In the genomic region with DNA sequence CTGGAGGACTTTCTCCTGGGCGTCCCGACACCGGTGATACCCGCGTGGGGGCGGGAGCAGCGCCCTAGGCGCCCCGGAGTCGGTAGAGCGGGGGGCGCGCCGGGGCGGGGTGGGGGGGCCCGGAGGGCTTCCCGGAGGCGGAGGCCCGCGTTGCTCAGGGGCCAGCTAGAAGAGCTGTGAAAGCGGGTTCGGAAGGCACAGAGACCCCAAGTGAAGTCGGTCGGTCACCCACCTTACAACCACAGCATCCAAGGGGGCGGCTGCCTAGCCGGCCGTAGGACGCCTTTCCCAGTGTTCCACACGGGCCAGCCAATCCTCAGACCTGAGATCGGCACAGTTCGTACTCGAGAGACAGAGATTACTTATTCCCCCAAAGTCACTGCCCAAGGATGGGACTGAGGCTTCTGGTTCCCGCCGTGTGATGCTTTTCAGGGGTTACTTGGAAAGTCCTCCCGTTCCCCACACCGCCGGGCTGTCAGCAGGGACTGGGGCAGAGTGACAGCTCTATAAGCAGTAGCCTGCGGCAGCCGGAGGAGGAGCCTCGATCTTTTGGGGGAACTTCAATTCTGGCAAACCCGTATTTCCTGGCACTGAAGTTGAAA, we compare ENCODE assay signal across 8 mouse cellular contexts. TPM values are rescaled to one million over a fixed set of nuclear protein-coding genes. Genes with fewer than 3 reads are reported as not detected.
DNase-seq lines count a peak whose midpoint lies in the region; ATAC-seq and TF ChIP-seq lines count a peak whose summit lies in the region.

No protein-coding gene starts in this region.

- TF ChIP-seq EP300 in liver, postnatal 0 days (IDR thresholded peaks at IDR 0.05; ENCODE audit: low read depth) = no peak

- peak overlapping the region; percentile 97 for H3K9ac ChIP-seq in heart, embryonic 16.5 days (ENCODE audit: low read length)
- H3K9ac ChIP-seq in liver, postnatal 0 days (replicated peaks) = peak overlapping the region; percentile 98
- H3K9ac ChIP-seq in neural tube, embryonic 12.5 days = peak overlapping the region; percentile 97

- peaks cover 15% of the 10 kb centered on the region for H3K4me1 ChIP-seq in heart, embryonic 16.5 days (ENCODE audit: control insufficient read depth, insufficient read depth, low read length)
- H3K4me1 ChIP-seq in liver, postnatal 0 days (ENCODE audit: insufficient read depth) = peaks cover 13% of the 10 kb centered on the region
- H3K4me1 ChIP-seq in neural tube, embryonic 12.5 days = peaks cover 18% of the 10 kb centered on the region

- H3K27ac ChIP-seq in heart, embryonic 16.5 days (ENCODE audit: low read length) = peak overlapping the region; percentile 97
- H3K27ac ChIP-seq in liver, postnatal 0 days (ENCODE audit: low read depth) = peak overlapping the region; percentile 90
- H3K27ac ChIP-seq in neural tube, embryonic 12.5 days = peak overlapping the region; percentile 57; the same call in 1 of the 2 replicates

- no peaks in the 10 kb centered on the region for H3K9me3 ChIP-seq in heart, embryonic 16.5 days (replicated peaks; ENCODE audit: control insufficient read depth, low read length)
- H3K9me3 ChIP-seq in liver, postnatal 0 days (ENCODE audit: low read length) = no peaks in the 10 kb centered on the region
- H3K9me3 ChIP-seq in neural tube, embryonic 12.5 days = no peaks in the 10 kb centered on the region

- WGBS in heart, embryonic 16.5 days = under 1% methylated on average over 38 of the region's 41 CpGs
- WGBS in liver, postnatal 0 days (ENCODE audit: insufficient replicate concordance) = 0% methylated on average over 29 of the region's 41 CpGs
- WGBS in neural tube, embryonic 12.5 days = under 1% methylated on average over 41 of the region's 41 CpGs

- ATAC-seq in CD4-positive, CD25-positive, alpha-beta regulatory T cell, adult 4 months = peak; percentile 62
- peak; percentile 64 for ATAC-seq in erythroid progenitor cell, adult 5-6 weeks (replicated peaks; ENCODE audit: low FRiP score, poor library complexity, severe bottlenecking)
- ATAC-seq in heart, embryonic 16.5 days (replicated peaks; ENCODE audit: extremely low read depth, insufficient read depth, low FRiP score) = peak; percentile 28
- ATAC-seq in liver, postnatal 0 days = peak; percentile 9
- peak; percentile 56 for ATAC-seq in neural tube, embryonic 12.5 days (ENCODE audit: low FRiP score, low read depth)

- H3K4me3 ChIP-seq in heart, embryonic 16.5 days (ENCODE audit: low read length) = peak overlapping the region; percentile 86
- H3K4me3 ChIP-seq in liver, postnatal 0 days (ENCODE audit: low read depth, low read length) = peak overlapping the region; percentile 87
- H3K4me3 ChIP-seq in neural tube, embryonic 12.5 days = peak overlapping the region; percentile 96

- TF ChIP-seq CTCF in liver, postnatal 0 days (IDR thresholded peaks at IDR 0.05; ENCODE audit: low read depth) = peak; percentile 20

- no peaks in the 10 kb centered on the region for H3K27me3 ChIP-seq in heart, embryonic 16.5 days (ENCODE audit: control insufficient read depth, insufficient read depth, low read length)
- no peaks in the 10 kb centered on the region for H3K27me3 ChIP-seq in liver, postnatal 0 days (ENCODE audit: insufficient read depth, low read length)
- H3K27me3 ChIP-seq in neural tube, embryonic 12.5 days (replicated peaks) = no peaks in the 10 kb centered on the region

- H3K4me2 ChIP-seq in heart, embryonic 16.5 days (ENCODE audit: low read depth, low read length) = peak overlapping the region; percentile 59
- H3K4me2 ChIP-seq in liver, postnatal 0 days (ENCODE audit: low read depth, low read length) = peak overlapping the region; percentile 92
- H3K4me2 ChIP-seq in neural tube, embryonic 12.5 days (replicated peaks) = peak overlapping the region; percentile 65

- H3K36me3 ChIP-seq in heart, embryonic 16.5 days (ENCODE audit: control insufficient read depth, insufficient read depth) = peaks cover 12% of the 10 kb centered on the region
- H3K36me3 ChIP-seq in liver, postnatal 0 days (replicated peaks; ENCODE audit: insufficient read depth, low read length) = peaks cover 11% of the 10 kb centered on the region
- H3K36me3 ChIP-seq in neural tube, embryonic 12.5 days = peaks cover 19% of the 10 kb centered on the region

- DNase-seq in c-Kit-negative CD71-positive TER-119-positive erythroid progenitor cells, embryonic 14.5 days (ENCODE audit: low read depth, low spot score) = peak; percentile 44
- peak; percentile 58 to 77 for DNase-seq in kidney, postnatal 25 days
- DNase-seq in liver, postnatal 0 days = peak; percentile 77
- DNase-seq in telencephalon, adult 2 months (ENCODE audit: low read depth, low spot score) = peak; percentile 40

RNA-seq across cellular contexts. Expression of a gene that starts 0.8 kb away (rescaled TPM):
- polyA plus RNA-seq in CD4-positive, CD25-positive, alpha-beta regulatory T cell, adult 4 months (2017; shearing (Covaris generic)) = 10 to 100 TPM; 43.4 to 49.9 TPM
- total RNA-seq in erythroid progenitor cell, adult 5-6 weeks (2015; ENCODE audit: low replicate concordance) = 17.6 and 29.2 TPM in 2 replicates
- total RNA-seq in erythroid progenitor cell, adult 5-6 weeks (2017; ENCODE audit: low replicate concordance) = 6.4 and 19.9 TPM in 2 replicates
- polyA plus RNA-seq in heart, embryonic 16.5 days (2015; fragmentation: Nextera tagmentation; extraction: Ambion mirVana) = 36.0 and 36.9 TPM in 2 replicates
- polyA plus RNA-seq in liver, postnatal 0 days (2015; fragmentation: Nextera tagmentation; extraction: Ambion mirVana) = 13.5 and 13.7 TPM in 2 replicates
- 60.2 and 65.1 TPM in 2 replicates for polyA plus RNA-seq in neural tube, embryonic 12.5 days (2016; fragmentation: Nextera tagmentation; extraction: Ambion mirVana)

RNA-seq across cellular contexts. Expression of a gene that starts 29.9 kb away (rescaled TPM):
- 1 to 10 TPM; 2.8 to 5.7 TPM for polyA plus RNA-seq in CD4-positive, CD25-positive, alpha-beta regulatory T cell, adult 4 months (2017; shearing (Covaris generic))
- total RNA-seq in erythroid progenitor cell, adult 5-6 weeks (2015; ENCODE audit: low replicate concordance) = 1.3 TPM in 1 of 2 replicates, not detected in the other
- total RNA-seq in erythroid progenitor cell, adult 5-6 weeks (2017; ENCODE audit: low replicate concordance) = 1.1 and 1.9 TPM in 2 replicates
- 9.3 and 9.4 TPM in 2 replicates for polyA plus RNA-seq in heart, embryonic 16.5 days (2015; fragmentation: Nextera tagmentation; extraction: Ambion mirVana)
- polyA plus RNA-seq in liver, postnatal 0 days (2015; fragmentation: Nextera tagmentation; extraction: Ambion mirVana) = 0.45 and 0.72 TPM in 2 replicates
- polyA plus RNA-seq in neural tube, embryonic 12.5 days (2016; fragmentation: Nextera tagmentation; extraction: Ambion mirVana) = 39.1 and 43.6 TPM in 2 replicates

Comparison
In these comparisons a context has a peak if more than half of its experiments do, and no peak if none do; other contexts are left out.
1. Peak in every context shown above with its lines: DNase-seq, ATAC-seq, H3K4me3 ChIP-seq and H3K27ac ChIP-seq.
2. ATAC-seq: peak in every context shown above with its lines; median percentile 64 in erythroid progenitor cell, adult 5-6 weeks; 62 in CD4-positive, CD25-positive, alpha-beta regulatory T cell, adult 4 months; 56 in neural tube, embryonic 12.5 days; 28 in heart, embryonic 16.5 days; 9 in liver, postnatal 0 days.